11 mouse cellular contexts compared by ENCODE assay signal in genomic region chr17:13745373-13745772, GRCm38 (mm10). TPM values are rescaled to one million over a fixed set of nuclear protein-coding genes. Genes with fewer than 3 reads are reported as not detected.
A peak's percentile ranks its signal among the peaks of the same experiment; 100 is the strongest.
DNase-seq lines count a peak whose midpoint lies in the region; ATAC-seq lines count a peak whose summit lies in the region.
"Had no signal": no experiment of that assay in that cellular context is flagged by ENCODE, and none has a peak within 500 bp of the region (broad histone marks: within the 10 kb centered on the region; RNA-seq: fewer than 3 reads in every experiment).

No protein-coding gene starts in this region.

- H3K36me3 ChIP-seq in heart, embryonic 12.5 days, result no peaks in the 10 kb centered on the region
- no peaks in the 10 kb centered on the region for H3K36me3 ChIP-seq in lung, embryonic 15.5 days
- no peaks in the 10 kb centered on the region for H3K36me3 ChIP-seq in hindbrain, embryonic 14.5 days (replicated peaks; ENCODE audit: control insufficient read depth, insufficient read depth)
- H3K36me3 ChIP-seq: embryonic facial prominence, embryonic 15.5 days had no signal

- H3K9ac ChIP-seq in heart, embryonic 12.5 days, result no peak overlapping the region
- H3K9ac ChIP-seq in lung, embryonic 15.5 days, result no peak overlapping the region
- no peak overlapping the region for H3K9ac ChIP-seq in hindbrain, embryonic 14.5 days
- H3K9ac ChIP-seq: embryonic facial prominence, embryonic 15.5 days; liver, embryonic 14.5 days had no signal

- H3K4me2 ChIP-seq in heart, embryonic 12.5 days, result no peak overlapping the region
- no peak overlapping the region for H3K4me2 ChIP-seq in lung, embryonic 15.5 days
- no peak overlapping the region for H3K4me2 ChIP-seq in hindbrain, embryonic 14.5 days (replicated peaks)
- H3K4me2 ChIP-seq: embryonic facial prominence, embryonic 15.5 days had no signal

- H3K4me3 ChIP-seq in heart, embryonic 12.5 days, result no peak overlapping the region
- no peak overlapping the region for H3K4me3 ChIP-seq in lung, embryonic 15.5 days
- no peak overlapping the region for H3K4me3 ChIP-seq in hindbrain, embryonic 14.5 days (replicated peaks; ENCODE audit: low read length)
- H3K4me3 ChIP-seq: embryonic facial prominence, embryonic 15.5 days; myocyte had no signal

- H3K27ac ChIP-seq in heart, embryonic 12.5 days (ENCODE audit: poor library complexity, severe bottlenecking), result peak overlapping the region; percentile 67
- peak overlapping the region; percentile 87 for H3K27ac ChIP-seq in lung, embryonic 15.5 days
- H3K27ac ChIP-seq in hindbrain, embryonic 14.5 days, result no peak overlapping the region
- H3K27ac ChIP-seq: embryonic facial prominence, embryonic 15.5 days; liver, embryonic 14.5 days had no signal

- DNase-seq in heart, postnatal 10 days, result no peak
- DNase-seq in lung, adult 18-20 months, result no peak
- DNase-seq in hindbrain, embryonic 14.5 days (ENCODE audit: low spot score), result no peak
- DNase-seq in retina, embryonic 14.5 days (ENCODE audit: low spot score), result peak; percentile 16
- DNase-seq in c-Kit-positive CD71-positive TER-119-positive erythroid progenitor cells, embryonic 14.5 days (ENCODE audit: low spot score), result no peak

- intact Hi-C loops in heart, postnatal 10 days (cut with DNase I), result no loop called here

- no peaks in the 10 kb centered on the region for H3K27me3 ChIP-seq in heart, embryonic 12.5 days (replicated peaks)
- H3K27me3 ChIP-seq in lung, embryonic 15.5 days, result no peaks in the 10 kb centered on the region
- no peaks in the 10 kb centered on the region for H3K27me3 ChIP-seq in hindbrain, embryonic 14.5 days (ENCODE audit: control insufficient read depth, insufficient read depth, low read length)
- H3K27me3 ChIP-seq: embryonic facial prominence, embryonic 15.5 days had no signal

- peaks cover 55% of the 10 kb centered on the region for H3K4me1 ChIP-seq in heart, embryonic 12.5 days (replicated peaks)
- peaks cover 59% of the 10 kb centered on the region for H3K4me1 ChIP-seq in lung, embryonic 15.5 days
- H3K4me1 ChIP-seq in hindbrain, embryonic 14.5 days (replicated peaks; ENCODE audit: control insufficient read depth, insufficient read depth, low read length), result no peaks in the 10 kb centered on the region

- 45% methylated on average over 2 of the region's 2 CpGs for whole genome bisulfite sequencing in heart, embryonic 12.5 days
- WGBS in lung, embryonic 15.5 days, result 41% methylated on average over 2 of the region's 2 CpGs
- 51% methylated on average over 2 of the region's 2 CpGs for WGBS in hindbrain, embryonic 14.5 days

- no peak for ATAC-seq in heart, embryonic 12.5 days (ENCODE audit: insufficient number of reproducible peaks, low FRiP score)
- no peak for ATAC-seq in lung, embryonic 15.5 days (ENCODE audit: borderline replicate concordance, extremely low read depth, low FRiP score, low TSS enrichment)
- peak; percentile 63; the same call in 1 of the 2 replicates for ATAC-seq in hindbrain, embryonic 14.5 days (ENCODE audit: low FRiP score)
- no peak for ATAC-seq in inflammation-experienced regulatory T-cells, adult 6 months

- no peaks in the 10 kb centered on the region for H3K9me3 ChIP-seq in heart, embryonic 12.5 days (replicated peaks)
- H3K9me3 ChIP-seq in lung, embryonic 15.5 days, result no peaks in the 10 kb centered on the region
- no peaks in the 10 kb centered on the region for H3K9me3 ChIP-seq in hindbrain, embryonic 14.5 days (ENCODE audit: control insufficient read depth, low read length)
- H3K9me3 ChIP-seq: embryonic facial prominence, embryonic 15.5 days had no signal

RNA-seq across cellular contexts. Expression of gene Afdn, which starts 15.0 kb away (rescaled TPM):
- polyA plus RNA-seq in heart, embryonic 12.5 days (2016; fragmentation: Nextera tagmentation; extraction: Ambion mirVana), result 106 and 108 TPM in 2 replicates
- 100 to 1,000 TPM; 112 to 150 TPM for total RNA-seq in heart, postnatal 10 days (2021)
- 111 and 114 TPM in 2 replicates for polyA plus RNA-seq in lung, embryonic 15.5 days (2015; fragmentation: Nextera tagmentation; extraction: Ambion mirVana)
- polyA plus RNA-seq in hindbrain, embryonic 14.5 days (2014; fragmentation: Nextera tagmentation; extraction: Ambion mirVana), result 117 and 140 TPM in 2 replicates
- 1 to 10 TPM; 1.0 to 2.6 (median 2.0) TPM for polyA plus RNA-seq in inflammation-experienced regulatory T-cells, adult 6 months (2017; shearing (Covaris generic))

RNA-seq across cellular contexts. Expression of gene Tcte2, which starts 16.3 kb away (rescaled TPM):
- 3.6 and 4.9 TPM in 2 replicates for polyA plus RNA-seq in heart, embryonic 12.5 days (2016; fragmentation: Nextera tagmentation; extraction: Ambion mirVana)
- total RNA-seq in heart, postnatal 10 days (2021), result 1 to 10 TPM; 4.0 to 4.2 TPM
- 3.1 and 5.1 TPM in 2 replicates for polyA plus RNA-seq in lung, embryonic 15.5 days (2015; fragmentation: Nextera tagmentation; extraction: Ambion mirVana)
- polyA plus RNA-seq in hindbrain, embryonic 14.5 days (2014; fragmentation: Nextera tagmentation; extraction: Ambion mirVana), result 17.1 and 20.3 TPM in 2 replicates
- polyA plus RNA-seq in inflammation-experienced regulatory T-cells, adult 6 months (2017; shearing (Covaris generic)), result not detected

Comparison
In these comparisons a context has a peak if more than half of its experiments do, and no peak if none do; other contexts are left out.
1. RNA of gene Afdn, which starts 15.0 kb away (polyA plus RNA-seq): 117 to 140 TPM in hindbrain, embryonic 14.5 days, 111 to 114 TPM in lung, embryonic 15.5 days and 106 to 108 TPM in heart, embryonic 12.5 days; 1.0 to 2.6 TPM in inflammation-experienced regulatory T-cells, adult 6 months; every median in the first group is over 10 times any median in the second.